Mouse (Mus musculus): ENCODE data around the gene Sppl3. TPM values are rescaled to one million over a fixed set of nuclear protein-coding genes. Genes with fewer than 3 reads are reported as not detected.

Sppl3 gene
- total and polyA plus RNA-seq, 3 experiments = 14.3 to 29.2 (median 14.9) TPM

GRCm38 (mm10) chr5:115013436-115013835, 2.5 kb downstream of the Sppl3 start:
- dilution Hi-C loops (cut with MboI; ENCODE audit: extremely low pct_ligation_motif_present, extremely low pct_unique_long_range_greater_than_20kb, low sequenced_read_pairs) = no loop called here
- H3K4me2 ChIP-seq (ENCODE audit: insufficient read depth, low read depth, poor library complexity, severe bottlenecking) = 0 out of 2 replicates have a peak overlapping the region, but pooled peaks have one; percentile 42
- peaks cover 17 to 63% of the 10 kb centered on the region in 2 experiments for H3K4me1 ChIP-seq (ENCODE audit: control insufficient read depth in 1 of 2, insufficient read depth in 2 of 2)

GRCm38 (mm10) chr5:115014570-115014969, 3.6 kb downstream of the Sppl3 start:
- H3K4me2 ChIP-seq (ENCODE audit: insufficient read depth, low read depth, poor library complexity, severe bottlenecking) = no peak overlapping the region
- in situ Hi-C loops (cut with MboI; ENCODE audit: low pct_ligation_motif_present, low pct_unique_long_range_greater_than_20kb, low sequenced_read_pairs) (no loop called here), dilution Hi-C loops (cut with MboI; ENCODE audit: extremely low pct_ligation_motif_present, extremely low pct_unique_long_range_greater_than_20kb, low sequenced_read_pairs) (no loop called here)
- H3K9me3 ChIP-seq (replicated peaks; ENCODE audit: low read length) = no peaks in the 10 kb centered on the region
- H3K9ac ChIP-seq (ENCODE audit: insufficient read depth, low read depth) = no peak overlapping the region; the same call in 1 of the 2 replicates
- H3K4me3 ChIP-seq (replicated peaks in 1 of 3; ENCODE audit: low read depth in 2 of 3, low read length in 2 of 3, poor library complexity in 1 of 3) = no peak overlapping the region
- no peak overlapping the region for H3K27ac ChIP-seq (ENCODE audit: insufficient read depth, low read depth)
- H3K27me3 ChIP-seq (replicated peaks) = no peaks in the 10 kb centered on the region
- peaks cover 2 to 12% of the 10 kb centered on the region in 2 experiments for H3K36me3 ChIP-seq (replicated peaks in 1 of 2; ENCODE audit: control insufficient read depth in 1 of 2, insufficient read depth in 1 of 2, low read length in 1 of 2)
- TF ChIP-seq ZC3H11A (IDR thresholded peaks at IDR 0.05; ENCODE audit: low read depth, low read length) = no peak
- TF ChIP-seq GABPA (IDR thresholded peaks at IDR 0.05; ENCODE audit: insufficient replicate concordance, low read depth, low read length) = no peak
- TF ChIP-seq NRF1 (IDR thresholded peaks at IDR 0.05; ENCODE audit: low read depth, low read length) = no peak
- no peak for TF ChIP-seq USF1 (IDR thresholded peaks at IDR 0.05; ENCODE audit: low read depth, low read length)
- TF ChIP-seq ZKSCAN1 (IDR thresholded peaks at IDR 0.05; ENCODE audit: borderline replicate concordance, low read depth, low read length) = no peak
- TF ChIP-seq JUND (conservative IDR thresholded peaks at IDR 0.05; ENCODE audit: low read depth, low read length) = no peak
- no peak for TF ChIP-seq RAD21 (IDR thresholded peaks at IDR 0.05; ENCODE audit: low read depth, low read length)
- H3K4me1 ChIP-seq (ENCODE audit: control insufficient read depth in 1 of 2, insufficient read depth in 2 of 2) = peaks cover 17 to 68% of the 10 kb centered on the region in 2 experiments
- DNase-seq (ENCODE audit: extremely low read depth) = no peak
- H3K79me2 ChIP-seq (replicated peaks; ENCODE audit: control insufficient read depth, extremely low read depth, insufficient read depth, poor library complexity, severe bottlenecking) = peaks cover 66% of the 10 kb centered on the region

More at GRCm38 (mm10) chr5:115013436-115013835, 2.5 kb downstream of the Sppl3 start:
- H3K4me3 ChIP-seq (replicated peaks in 1 of 3; ENCODE audit: low read depth in 2 of 3, low read length in 2 of 3, poor library complexity in 1 of 3) = peak overlapping the region in 1 of 3 experiments; percentile 0
- TF ChIP-seq RAD21 (IDR thresholded peaks at IDR 0.05; ENCODE audit: low read depth, low read length) = no peak
- no peak for TF ChIP-seq BHLHE40 (IDR thresholded peaks at IDR 0.05; ENCODE audit: low read depth, low read length)
- TF ChIP-seq MXI1 (IDR thresholded peaks at IDR 0.05; ENCODE audit: low read depth, low read length) = no peak
- TF ChIP-seq TCF12 (IDR thresholded peaks at IDR 0.05; ENCODE audit: low read depth, low read length) = no peak
- no peak for TF ChIP-seq NRF1 (IDR thresholded peaks at IDR 0.05; ENCODE audit: low read depth, low read length)
- no peak for TF ChIP-seq ZNF384 (IDR thresholded peaks at IDR 0.05; ENCODE audit: low read depth, low read length)
- no peak for TF ChIP-seq GABPA (IDR thresholded peaks at IDR 0.05; ENCODE audit: insufficient replicate concordance, low read depth, low read length)
- no peak for TF ChIP-seq EP300 (IDR thresholded peaks at IDR 0.05; ENCODE audit: low read length)
- TF ChIP-seq POLR2A (IDR thresholded peaks at IDR 0.05; ENCODE audit: low read depth, low read length) = no peak
- no peak for TF ChIP-seq CTCF (conservative IDR thresholded peaks at IDR 0.05 in 1 of 2, IDR thresholded peaks at IDR 0.05 in 1 of 2; ENCODE audit: low read depth in 2 of 2, low read length in 2 of 2)
- no peak for TF ChIP-seq UBTF (IDR thresholded peaks at IDR 0.05; ENCODE audit: low read depth, low read length)
- TF ChIP-seq SIN3A (IDR thresholded peaks at IDR 0.05; ENCODE audit: low read length) = no peak
- no peak for TF ChIP-seq MAFK (IDR thresholded peaks at IDR 0.05; ENCODE audit: insufficient replicate concordance, low read length)
- no peak for TF ChIP-seq MEF2A (IDR thresholded peaks at IDR 0.05; ENCODE audit: borderline replicate concordance, low read depth, low read length)
- in situ Hi-C loops (cut with MboI; ENCODE audit: low pct_ligation_motif_present, low pct_unique_long_range_greater_than_20kb, low sequenced_read_pairs) = no loop called here
- no peaks in the 10 kb centered on the region for H3K27me3 ChIP-seq (replicated peaks)
- peaks cover 2 to 8% of the 10 kb centered on the region in 2 experiments for H3K36me3 ChIP-seq (replicated peaks in 1 of 2; ENCODE audit: control insufficient read depth in 1 of 2, insufficient read depth in 1 of 2, low read length in 1 of 2)
- no peak overlapping the region for H3K27ac ChIP-seq (ENCODE audit: insufficient read depth, low read depth)
- H3K9ac ChIP-seq (ENCODE audit: insufficient read depth, low read depth) = no peak overlapping the region
- H3K79me2 ChIP-seq (replicated peaks; ENCODE audit: control insufficient read depth, extremely low read depth, insufficient read depth, poor library complexity, severe bottlenecking) = peaks cover 58% of the 10 kb centered on the region
- no peaks in the 10 kb centered on the region for H3K9me3 ChIP-seq (replicated peaks; ENCODE audit: low read length)
- no peak for DNase-seq (ENCODE audit: extremely low read depth)

Measured in CH12.LX (cell line).